Mouse (Mus musculus): Measurements from ENCODE around the gene Strbp.

Gene Strbp

DNA sequence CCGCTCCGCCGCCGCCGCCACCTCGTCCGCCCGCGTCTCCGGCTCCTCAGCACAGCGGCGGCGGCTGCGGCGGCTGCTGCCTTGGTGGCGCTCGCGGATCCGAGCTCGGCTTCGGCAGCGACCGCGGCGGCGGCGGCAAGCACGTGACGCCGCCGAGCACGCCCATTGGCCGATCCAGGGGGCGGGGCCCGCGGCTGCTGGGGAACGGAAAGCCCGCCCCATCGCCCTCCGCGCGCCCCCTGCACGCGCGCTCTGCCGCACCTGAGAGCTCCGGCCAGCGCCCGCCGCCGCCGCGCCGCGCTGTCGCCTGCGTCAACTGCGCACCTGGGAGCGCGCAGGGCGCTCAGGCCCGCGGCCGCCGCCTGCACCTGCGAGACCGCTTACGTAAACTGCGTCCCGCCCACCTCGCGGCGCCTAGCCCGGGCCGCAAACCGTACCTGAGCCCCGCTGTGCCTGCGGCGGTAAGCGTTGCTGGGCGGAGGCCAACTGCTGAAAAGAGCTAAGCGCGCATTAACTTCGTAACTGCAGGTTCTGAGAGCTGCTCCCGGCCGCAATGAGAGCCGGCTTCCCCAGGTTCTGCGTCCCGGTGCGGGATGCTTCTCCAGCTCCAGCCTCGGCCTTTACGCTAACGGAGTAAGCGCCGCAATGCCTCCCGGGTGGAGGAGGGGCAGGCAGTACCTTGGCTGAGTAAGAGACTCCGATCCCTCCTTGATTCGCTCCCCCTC lies at the start of gene Strbp:
Gene Strbp (minus strand): TSS at position 630 of the 725 bp plus-strand sequence.
- peak; percentile 85 for DNase-seq (ENCODE audit: low spot score)

DNA sequence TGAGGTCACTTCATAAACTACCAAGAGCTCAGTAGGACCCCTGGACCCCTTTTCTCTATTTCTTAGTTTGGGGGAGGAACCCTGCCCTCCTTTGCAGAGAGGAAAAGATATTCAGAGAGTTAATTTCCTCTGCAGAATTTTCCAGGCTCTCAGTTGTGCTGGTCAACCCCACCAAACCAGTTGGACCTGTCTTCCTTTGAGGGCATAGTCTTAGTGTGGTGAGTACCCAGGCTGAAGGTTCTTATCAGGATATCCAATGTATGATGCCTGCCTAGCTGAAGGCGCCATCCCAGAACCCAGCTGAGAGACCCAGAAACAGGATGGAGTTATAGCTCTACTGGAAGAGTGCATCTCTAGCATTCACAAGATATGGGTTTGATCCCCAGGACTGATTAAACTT lies 47.5 kb upstream of the Strbp start:
- no peak for DNase-seq (ENCODE audit: low spot score)

DNA sequence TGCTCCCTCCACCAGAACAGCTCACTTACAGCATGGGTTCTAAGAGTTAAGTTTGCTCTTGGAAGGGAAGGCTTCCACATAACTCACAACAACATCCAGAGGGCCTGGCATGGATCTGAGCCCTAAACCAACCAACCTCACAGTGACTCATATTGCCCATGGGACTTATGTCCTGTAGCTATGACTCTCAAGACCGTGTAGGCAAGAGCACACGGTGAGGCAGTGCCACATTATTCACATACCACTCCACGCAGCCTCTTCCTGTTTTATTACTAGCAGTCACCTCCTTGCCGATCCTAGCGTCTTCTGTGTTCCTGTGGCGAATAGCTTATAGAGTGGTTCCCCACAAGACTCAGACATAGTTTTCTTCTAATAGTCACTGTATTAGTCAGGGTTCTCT lies 45.7 kb upstream of the Strbp start:
- no peak for DNase-seq (ENCODE audit: low spot score)

DNA sequence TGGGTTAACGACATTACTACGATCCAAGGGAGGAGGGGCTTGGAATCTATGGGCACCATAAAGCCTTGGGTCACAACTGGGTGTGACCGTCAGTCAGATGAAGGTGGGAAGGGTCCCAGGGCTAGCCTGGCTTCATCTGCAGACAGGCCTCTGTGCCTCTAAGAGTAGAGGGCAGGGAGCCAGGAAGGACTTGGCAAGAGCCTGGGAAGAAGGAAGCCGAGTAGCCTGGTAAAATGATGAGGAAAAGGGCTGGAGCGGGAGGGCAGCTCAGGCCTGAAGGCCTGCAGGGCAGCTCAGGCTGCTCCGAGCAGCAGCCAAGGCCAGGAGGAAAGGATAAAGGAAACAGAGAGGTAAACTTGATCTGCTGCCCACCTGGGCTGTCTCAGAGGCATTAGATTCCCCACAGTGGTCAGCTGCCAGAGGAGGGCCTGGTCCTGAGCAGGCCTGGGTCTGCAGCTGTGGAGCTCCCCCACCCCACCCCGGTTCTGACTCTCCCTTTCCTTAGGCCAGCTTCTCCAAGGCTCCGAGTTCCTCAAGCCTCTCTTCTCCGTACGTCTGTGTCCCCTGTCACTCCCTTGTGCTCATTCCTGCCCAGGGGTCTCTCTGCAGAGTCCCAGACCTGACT lies 44.9 kb upstream of the Strbp start:
- no peak for DNase-seq (ENCODE audit: low spot score)

DNA sequence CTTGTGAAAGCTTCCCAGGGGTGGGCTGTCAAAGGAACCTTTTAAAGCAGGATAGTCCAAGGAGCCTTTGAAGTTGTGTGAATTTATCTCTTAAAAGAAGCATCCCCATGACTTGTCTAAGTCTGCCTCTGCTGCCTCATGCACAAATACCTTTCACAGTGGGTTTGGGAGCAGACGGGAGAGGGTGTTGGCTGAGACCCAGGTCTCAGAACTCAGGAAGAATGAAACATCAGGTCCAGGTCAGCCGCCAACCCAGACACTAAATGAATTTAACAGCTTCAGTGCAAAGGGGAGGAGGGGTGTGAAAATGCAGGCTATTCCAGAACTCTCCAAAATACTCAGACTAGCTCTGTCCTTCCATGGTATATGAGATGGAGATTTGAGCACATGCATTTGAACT lies 44.2 kb upstream of the Strbp start:
- DNase-seq (ENCODE audit: low spot score) = no peak

DNA sequence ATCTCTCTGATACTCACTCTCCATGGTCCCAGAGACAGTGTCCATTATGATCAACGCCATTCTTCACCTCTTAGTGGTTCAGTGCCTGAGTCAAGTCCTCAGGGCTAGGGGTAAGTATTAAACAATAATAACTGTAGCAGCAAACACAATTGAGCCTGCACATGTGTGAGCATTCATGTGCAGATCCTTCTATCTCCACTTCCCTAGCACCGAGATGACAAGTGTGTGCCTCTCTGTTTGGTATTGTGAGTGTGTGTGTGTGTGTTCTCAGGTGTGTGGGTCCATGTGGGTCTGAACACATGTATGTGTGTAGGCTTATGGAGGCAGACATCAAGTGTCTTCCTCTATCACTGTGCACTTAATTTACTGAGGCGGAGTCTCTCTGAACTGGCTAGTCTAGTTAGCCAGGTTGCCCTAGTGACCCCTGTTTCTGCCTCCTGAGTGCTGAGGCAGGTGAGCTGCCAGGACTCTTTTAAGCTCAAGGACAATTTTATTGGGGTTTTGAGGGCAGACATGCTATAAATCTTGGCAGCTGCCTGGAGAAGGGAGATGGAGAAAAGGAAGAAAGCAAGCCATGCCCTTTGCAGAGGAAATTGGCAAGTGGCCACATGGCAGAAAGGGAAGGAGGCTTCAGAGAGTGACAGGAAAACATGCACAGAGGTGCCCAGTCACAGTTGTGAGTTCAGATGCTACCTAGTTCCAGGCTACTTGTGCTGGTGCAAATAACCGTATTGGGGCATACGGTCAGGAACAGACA lies 42.8 kb upstream of the Strbp start:
- DNase-seq (ENCODE audit: low spot score) = no peak

DNA sequence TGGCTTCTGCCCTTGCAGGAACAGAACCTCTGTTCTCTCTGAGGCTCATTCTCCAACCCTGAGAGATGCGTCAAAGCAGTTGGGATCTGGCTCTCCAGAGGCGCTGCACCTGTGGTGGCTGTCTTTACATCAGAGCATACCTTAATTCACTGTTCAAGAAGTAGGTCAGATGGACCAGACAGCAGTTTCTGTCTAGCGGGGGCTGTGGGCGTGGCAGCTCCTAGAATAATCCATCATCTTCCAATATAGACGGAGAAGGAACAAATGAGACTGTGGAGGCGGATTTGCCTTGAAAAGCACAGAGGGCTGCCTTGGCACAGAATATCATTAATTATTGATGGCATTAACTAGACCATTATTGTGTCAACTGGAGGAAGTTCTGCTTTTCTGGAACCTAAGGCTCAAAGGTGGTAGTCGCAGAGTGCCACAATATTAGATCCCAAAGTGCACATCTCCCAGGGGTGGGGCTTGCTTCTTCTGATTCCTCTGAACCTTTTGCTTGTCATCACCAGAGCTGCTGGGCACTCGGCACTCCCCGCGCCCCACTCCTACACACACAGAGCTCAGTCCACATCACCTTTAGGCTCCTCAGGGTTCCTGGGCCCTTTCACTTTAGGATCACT lies 41.2 kb upstream of the Strbp start:
- no peak for DNase-seq (ENCODE audit: low spot score)

DNA sequence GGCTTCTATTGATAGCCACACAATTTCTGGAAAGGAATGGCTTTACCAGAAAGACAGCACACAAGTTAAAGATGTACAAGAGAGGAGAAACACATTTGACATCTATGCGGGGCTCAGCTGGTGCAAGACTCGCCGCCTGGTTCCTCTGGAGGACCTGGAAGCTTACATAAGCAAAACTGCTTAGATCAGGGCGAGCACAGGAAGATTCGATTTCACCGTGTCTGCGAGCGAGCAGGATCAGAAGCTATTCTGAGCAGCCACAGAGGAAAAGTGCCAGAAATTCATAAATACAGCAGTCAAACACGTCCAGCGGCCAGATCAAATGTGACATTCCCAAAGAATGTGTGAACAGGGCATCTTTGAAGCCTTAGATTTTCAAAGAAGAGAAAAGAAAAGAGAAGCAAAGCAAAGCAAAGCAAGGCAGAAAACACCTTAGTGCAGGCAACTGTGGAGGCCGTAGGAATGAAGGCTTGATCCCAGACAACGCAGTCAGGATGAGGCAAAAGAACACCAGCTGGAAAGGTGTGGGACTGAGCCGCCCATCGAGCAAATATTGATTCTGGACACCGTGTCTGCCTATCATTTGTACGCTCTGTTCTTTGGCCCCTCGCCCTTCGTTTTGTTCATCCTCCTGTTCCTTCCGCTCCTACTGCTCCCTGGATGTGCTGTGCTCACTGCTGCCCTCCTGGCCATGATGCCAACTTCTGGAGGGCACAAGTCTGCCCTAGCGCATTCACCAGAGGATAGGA lies 38.3 kb upstream of the Strbp start:
- no peak for DNase-seq (ENCODE audit: low spot score)

DNA sequence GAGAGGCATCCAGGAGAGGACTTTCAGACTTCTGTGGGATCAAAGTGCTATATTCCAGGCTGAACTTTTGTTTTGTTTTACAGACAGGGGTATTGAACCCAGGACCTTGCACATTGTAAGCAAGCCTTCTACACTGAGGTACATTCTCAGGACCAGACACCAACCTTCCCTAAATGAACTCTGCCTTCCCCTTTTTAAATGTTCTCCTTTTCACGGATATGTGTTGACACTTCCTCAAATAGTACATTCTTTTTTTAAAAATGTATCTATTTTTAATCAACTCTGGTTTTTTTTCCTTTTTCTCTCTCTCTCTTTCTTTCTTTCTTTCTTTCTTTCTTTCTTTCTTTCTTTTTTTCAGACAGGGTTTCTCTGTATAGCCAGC lies 32.1 kb upstream of the Strbp start:
- no peak for DNase-seq (ENCODE audit: low spot score)

DNA sequence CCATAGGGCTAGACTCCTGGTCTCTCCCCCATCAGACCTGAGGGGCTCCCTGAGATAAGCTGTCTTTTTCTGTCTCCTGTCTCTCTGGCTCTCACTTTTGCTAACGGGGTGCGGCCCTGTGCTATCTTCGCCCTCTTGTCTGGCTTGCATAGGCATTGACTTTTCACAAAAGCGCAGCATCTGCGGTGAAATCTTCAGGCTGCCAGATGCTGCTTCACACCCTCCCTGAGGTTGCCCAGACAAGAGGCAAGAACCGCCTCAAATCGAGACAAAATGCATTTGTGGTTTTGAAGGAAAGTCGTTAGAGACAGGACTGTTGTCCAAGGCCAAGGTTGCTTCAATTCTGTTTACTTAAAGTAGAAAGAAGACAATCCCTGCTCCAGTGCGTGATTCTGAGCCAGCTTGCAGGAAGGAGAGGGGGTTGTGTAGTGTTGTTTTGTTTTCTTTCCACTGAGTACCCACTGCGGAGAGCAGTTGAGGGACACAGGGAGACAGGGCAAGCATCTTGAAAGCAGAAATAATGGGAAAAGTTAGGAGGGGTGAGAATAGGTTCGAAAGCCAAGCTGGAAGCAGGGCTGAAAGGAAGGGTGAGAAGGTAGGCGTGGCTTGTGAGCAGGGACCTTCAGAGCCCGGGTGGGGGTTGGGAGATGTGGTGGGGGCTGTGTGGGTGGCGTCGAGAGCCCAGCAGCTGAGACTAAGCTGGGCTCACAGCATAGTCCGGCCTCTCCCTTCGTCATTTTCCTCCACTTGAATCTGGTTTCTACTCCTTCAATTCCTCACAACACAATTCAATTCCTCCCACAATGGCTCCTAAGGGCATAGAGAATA lies 31.5 kb upstream of the Strbp start:
- DNase-seq (ENCODE audit: low spot score) = peak; percentile 7

DNA sequence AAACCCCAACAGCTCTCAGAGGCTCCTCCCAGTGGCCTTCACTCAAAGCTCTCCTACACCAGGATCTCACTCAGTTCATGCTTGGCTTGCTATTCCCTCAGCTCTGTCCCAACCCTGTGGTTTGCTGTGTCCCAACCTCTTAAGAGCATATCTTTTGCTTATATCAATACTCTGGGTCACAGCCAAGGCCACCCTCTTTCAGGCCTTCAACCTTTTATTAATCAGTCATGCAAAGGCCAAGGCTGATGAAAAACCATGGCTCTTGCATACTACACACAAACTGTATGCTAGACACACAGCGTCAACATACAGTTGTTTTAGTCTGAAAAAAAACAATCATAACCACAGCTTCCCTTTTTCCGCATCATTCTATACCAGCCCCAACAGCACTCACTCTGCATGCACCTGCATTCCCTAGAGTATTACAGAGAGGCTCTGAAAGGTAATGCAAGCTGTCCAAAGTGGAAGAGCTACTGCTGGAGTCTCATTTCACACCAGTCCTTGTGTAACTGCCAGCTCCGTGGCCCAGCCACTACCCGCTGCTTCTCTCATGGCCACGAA lies 27.7 kb upstream of the Strbp start:
- DNase-seq (ENCODE audit: low spot score) = no peak

DNA sequence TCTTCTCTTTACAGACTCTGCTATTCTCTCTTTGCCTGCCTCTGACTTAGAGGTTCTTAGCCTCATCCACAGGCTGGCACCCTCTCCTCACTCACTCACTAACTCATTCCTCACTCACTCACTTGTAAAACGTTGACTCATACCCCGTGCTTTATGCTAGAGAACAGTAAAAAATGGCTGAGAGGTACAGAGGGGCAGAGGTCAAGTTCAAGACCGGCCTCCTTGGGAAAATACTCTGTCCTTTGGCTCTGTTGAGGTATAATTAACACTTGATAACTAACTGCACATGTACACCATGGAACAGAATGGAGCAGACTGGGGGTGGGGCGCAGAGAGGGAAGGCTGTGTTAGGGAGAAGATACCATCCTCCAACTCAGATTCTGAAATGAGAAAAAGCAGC lies 20.6 kb upstream of the Strbp start:
- no peak for DNase-seq (ENCODE audit: low spot score)

DNA sequence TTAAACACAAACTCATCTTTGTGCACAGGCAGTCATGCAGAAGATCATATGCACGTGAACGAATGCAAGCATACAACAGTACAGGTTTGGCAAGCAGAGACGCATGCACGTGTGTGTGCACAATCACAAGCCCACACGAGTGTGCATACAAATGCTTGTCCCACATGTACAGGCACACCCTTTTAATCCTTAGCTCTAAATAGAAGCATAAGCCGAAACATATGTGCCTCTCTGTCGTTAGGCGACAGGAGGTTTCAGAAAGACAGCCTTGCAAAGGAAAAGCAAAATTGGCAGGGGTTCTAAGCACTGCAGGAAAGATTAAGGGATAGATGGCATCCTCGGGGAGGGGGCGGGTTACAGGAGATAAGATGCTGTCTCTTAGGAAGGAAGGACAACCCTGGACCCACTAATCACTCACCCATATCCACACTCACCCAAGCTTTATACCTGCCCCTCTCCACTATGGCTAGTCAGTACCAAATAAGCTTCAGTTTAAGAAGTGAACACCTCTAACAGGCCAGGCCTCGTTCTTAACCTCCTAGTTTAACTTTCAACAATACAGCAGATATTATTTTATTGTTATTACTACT lies 19.9 kb upstream of the Strbp start:
- DNase-seq (ENCODE audit: low spot score) = no peak

DNA sequence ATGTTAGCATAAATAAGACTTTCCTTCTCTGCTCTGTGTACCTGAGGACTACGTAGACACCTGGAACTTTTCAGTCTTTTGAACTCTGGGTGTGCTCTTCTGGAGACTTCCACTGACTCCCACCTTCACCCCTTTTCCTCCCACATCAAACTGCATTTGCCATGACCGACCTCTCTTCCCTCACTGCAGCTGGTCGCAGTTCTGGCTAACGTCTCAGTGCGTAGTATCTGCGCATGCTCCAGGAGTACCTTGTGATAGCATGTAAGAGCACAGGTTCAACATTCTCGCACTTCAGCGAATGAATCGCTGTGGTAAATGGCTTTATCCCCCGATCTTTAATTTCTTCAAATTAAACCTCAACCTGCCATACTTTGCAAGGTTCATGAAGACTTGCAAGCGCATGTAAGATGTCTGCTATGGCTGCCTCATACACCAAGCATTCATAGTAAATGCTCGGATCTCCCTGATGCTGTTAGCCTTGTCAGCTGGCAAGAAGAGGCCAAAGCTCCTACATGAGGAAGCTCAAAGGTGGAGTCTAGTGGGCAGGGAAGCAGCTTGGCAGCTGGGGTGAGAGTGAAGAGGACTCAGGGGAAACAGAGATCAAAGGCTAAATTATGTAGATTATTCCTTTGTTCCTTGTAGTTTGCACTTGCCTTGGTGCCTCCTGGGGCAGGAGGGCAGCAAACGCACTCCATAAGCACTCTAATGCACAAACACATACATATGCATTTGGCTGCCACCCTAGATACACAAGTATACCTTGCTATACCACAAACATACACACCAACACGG lies 19.2 kb upstream of the Strbp start:
- DNase-seq (ENCODE audit: low spot score) = no peak

DNA sequence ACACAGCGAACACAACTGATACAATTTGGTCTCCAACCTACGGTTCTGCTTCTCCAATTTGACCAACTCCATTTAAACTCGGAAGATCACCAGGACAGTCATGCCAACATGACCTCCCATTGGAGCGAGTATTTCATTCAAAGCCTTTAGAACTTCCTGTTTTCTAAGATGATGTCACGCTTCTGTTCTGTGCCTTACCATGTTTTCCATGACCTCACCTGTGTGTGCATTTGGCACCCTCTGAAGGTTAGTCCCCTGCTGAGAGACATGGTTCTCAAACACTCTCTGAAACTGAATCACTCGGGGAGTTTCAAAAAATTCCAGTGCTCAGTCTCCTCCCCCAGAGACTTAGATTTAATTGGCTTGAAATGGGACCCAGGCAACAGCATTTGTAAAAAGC lies 12.6 kb upstream of the Strbp start:
- DNase-seq (ENCODE audit: low spot score) = no peak

DNA sequence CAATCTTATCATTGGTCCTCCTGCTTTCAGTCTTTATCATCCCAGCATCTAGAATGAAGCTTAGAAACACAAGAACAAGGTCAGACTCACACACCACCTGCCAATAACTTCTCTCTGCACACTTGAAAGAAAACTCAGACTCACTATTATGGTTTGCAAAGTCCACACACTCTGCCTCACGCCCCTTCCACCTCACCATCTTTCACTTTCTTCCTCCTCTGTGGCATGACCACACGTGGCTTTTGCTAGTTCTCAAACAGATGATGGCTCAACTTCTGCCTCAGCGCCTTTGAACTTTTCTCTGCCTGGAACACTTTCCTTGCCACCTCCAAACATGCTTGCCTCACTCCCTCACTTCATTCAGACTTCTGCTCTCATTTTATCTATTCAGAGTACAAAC lies 11.7 kb upstream of the Strbp start:
- no peak for DNase-seq (ENCODE audit: low spot score)

DNA sequence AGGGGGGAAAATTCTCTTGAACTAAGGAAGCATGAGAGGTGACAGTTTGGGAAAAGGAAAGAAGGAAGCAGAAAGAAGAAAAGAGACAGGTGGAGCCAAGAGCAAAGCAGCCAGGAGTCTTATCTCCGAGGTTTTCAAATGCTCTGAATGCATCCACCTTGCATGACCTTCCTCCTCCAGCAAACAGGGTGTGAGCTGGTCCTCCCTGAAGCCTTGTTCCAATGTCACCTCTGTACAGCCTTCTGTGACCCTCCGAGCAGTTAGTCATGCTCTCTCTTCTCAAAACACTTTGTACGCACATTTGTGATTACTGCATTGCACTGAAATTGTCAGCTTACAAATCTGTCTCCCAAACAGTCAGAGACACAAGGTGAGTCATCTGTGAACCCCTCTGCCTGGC lies 9.4 kb upstream of the Strbp start:
- DNase-seq (ENCODE audit: low spot score) = no peak

DNA sequence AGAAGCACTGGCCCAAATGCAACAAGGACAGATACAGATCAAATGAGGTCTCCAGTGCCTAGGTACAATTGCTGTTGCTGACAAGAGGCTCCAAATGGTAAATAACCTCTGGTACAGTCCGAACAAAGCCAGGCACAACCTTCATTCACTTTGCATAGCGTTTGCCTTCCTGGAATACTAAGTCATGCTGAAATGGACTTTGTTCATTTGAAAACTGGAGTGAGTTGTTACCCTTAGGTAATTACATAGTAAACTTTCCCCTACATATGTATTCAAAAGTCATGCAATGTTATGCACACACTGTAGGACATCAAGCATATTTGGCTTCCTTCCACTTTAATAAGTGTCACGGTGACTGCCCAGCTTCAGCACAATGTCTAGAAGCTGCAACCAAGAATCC lies 5.2 kb upstream of the Strbp start:
- DNase-seq (ENCODE audit: low spot score) = no peak

DNA sequence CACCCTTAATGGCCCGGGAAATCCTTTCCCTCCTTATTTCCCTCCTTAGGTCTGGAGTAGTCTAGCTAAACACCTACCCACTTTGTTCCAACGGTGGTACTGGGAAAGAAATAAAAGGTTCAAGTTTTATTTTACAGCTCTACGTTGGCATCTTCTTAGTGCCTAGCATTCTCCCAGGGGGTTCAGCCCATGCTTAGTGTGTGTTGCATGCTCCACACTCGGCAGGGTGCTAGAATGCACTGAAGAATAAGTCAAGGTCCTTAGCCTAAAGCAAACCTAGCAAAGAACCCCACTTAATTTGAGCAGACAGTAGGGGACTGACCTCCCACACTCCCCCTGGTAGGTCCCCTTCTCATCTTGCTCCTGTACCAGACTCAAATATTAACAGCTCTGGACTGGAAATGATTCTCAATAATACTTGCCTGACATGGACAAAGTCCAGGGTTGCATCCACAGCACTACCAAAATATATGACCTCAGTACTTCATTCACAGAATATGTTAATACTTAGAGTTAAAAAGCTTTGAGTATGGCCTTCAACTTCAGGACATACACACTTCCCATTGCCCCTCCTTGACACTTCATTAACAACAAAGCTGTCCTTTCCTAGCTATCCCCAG lies 592 bp upstream of the Strbp start:
- no peak for DNase-seq (ENCODE audit: low spot score)
